Mouse (Mus musculus) cerebellum, postnatal 10 days (tissue): ENCODE data around the gene Ppm1b.

Source experiments
- DNase-seq, 2 experiments: peaks; one replicate each; pipeline ENCODE4 v3.0.0; 2021; ENCODE audit warnings: mixed read lengths in 2 of 2

Gene Ppm1b

DNA sequence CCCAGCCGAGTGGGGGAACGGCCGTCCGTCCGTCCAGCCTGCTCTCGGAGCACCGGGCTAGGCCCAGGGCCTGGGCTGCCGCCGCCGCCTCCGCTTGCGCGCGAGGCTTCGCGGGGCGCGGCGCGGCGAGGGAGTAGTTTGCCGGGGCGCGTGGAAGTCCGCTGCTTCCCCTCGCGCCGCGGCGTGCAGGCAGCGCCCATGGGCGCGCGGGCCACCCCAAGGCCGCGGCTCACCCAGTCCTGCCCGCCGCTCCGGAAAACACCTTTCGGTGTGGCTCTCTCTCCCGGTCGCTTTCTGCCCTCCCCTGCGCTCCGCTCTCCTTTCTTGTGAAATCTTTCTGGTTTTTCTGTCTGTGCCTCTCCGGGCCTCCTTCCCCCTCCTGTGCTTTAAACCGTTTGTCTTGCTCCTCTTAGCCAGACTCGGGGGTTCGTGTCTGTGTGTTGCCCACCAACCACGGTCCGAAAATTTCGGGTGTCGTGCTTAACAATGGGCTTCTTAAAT is 1.9 kb downstream of the Ppm1b start:
- DNase-seq, result no peak

DNA sequence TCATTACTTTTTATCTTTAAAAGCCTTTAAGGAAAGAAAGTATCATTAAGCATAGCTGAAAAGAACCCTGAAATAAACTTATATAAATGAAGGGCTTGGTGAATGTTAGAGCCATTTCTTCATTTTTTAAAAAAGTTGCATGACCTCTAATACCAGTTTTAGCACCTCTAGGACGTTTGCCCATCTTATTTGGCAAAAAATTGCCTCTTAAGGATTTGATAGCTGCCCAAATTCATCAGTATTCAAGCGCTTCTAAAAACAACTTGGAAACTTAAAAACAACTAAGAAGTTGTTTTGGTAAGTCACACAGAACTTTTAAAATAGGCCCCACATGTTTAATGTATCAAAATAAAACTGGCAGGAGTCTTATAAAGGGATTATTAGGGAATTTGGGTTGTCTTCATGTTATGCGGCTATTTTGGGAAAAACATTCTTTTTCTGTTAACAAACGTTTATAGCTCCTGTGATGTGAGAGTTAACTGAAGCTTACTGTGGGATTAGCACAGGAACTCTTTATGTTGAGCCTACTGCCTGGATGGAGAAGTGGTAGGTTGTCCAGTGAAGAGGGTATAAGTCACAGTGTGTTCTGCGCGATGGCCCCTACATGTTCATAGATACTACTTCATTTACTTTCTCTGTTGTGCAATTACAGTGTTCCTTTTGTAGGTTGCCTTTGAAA is 2.6 kb downstream of the Ppm1b start:
- no peak for DNase-seq

DNA sequence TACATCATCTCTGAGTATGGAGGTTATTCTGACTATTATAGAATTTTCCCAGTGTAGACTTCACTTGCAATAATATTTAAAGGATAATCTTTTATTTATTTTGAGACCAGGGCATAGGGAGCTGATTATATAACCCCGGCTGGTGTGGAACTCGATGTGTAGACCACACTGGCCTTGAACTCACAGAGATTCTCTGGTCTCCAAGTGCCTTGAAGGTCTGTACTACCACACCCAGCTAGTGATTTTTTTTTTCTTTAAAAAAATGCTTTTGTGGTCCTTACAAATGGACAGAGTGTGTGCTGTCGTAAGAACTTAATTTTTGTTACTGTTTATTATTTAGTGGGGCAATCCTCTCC is 3.1 kb downstream of the Ppm1b start:
- DNase-seq, result no peak

DNA sequence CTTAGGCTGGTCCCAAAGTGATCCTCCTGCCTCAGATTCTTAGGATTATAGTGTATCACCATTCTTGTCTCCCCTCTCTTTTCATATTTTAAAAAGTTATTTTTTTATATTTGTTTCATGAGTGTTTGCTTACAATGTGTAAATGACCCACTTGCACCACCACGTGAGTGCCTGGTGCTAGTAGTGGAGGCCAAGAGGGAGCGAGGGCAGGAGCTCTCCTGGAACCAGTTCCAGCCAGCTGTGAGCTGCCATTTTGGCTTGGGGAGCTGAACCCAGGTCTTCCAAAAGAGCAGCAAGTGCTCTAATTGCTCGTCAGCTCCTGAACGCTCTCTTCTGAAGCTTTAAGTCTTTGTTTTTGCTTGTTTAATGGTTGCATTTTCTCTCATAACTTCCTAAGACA is 3.6 kb downstream of the Ppm1b start:
- peak; percentile 24 to 45 for DNase-seq

DNA sequence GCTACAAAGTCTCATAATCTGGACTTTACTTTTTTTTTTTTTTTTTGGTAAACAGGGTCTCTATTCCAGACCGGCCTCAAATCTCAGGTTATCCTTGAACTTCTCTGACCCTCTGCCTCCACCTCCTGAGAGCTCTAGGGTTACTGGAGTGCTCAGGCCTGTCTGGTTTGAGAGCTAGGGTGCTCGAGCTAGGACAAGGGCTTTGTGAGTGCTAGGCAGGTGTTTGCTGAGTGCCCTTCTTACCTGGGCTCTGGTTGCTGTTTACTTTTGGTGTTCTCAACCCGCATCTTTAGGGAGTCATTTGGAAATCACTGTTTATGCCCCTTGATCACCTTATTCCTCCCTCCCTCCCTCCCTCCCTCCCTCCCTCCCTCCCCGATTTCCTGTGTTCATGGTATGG is 5.5 kb downstream of the Ppm1b start:
- no peak for DNase-seq

DNA sequence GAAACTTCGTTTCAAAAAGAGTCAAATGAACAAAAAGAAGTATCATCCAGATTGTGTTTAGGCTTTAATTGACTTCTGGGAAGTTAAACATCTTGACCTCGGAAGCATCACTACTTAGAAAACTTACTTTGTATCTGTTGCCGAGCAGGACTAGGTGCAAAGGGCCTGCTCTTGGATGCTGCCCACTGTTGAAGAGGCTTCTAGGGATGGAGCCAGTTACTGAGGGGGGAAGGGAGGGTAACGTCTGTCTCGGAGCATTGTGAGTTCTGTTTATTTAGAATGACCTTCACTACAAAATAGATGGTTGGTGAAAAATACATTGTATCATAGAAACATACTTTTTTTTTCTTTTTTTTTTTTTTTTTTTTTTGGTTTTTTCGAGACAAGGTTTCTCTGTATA is 7.1 kb downstream of the Ppm1b start:
- no peak for DNase-seq

DNA sequence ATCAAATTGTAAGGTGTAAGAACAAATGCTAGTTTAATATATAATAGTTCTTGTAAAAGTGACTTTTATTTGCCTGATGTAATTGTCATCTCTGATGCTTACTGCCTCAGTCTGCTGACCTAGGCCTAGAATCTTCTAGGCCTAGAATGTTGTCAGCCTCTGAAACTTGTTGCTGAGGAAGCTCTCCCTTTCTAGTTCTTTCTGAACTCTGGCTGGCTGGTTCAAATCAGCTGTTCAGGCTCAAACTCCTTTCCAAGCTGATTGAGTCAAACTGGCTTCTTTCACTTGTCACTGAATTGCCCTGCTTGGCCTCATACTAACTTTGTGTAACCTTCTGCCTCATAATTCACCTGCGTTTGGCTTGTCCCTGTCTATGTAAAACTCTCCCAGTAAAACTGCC is 9.7 kb downstream of the Ppm1b start:
- DNase-seq, result no peak

DNA sequence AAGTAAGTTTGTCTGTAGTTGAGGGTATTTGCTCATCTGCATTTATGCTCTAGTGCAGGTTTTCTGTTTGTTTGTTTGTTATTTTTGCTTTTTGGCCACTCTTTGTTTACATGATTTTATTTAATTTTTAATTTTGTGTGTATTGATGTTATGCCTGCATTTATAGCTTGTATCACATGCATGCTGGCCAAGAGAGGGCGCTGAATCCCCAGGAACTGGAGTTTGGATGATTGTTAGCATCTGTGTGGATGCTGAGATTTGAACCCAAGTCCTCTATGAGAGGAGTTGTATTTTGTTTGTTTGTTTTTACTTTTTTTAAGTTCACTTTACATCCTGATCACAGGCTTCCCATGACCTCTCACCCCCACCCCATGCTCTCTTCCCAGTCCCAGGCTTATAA is 10.5 kb downstream of the Ppm1b start:
- no peak for DNase-seq

DNA sequence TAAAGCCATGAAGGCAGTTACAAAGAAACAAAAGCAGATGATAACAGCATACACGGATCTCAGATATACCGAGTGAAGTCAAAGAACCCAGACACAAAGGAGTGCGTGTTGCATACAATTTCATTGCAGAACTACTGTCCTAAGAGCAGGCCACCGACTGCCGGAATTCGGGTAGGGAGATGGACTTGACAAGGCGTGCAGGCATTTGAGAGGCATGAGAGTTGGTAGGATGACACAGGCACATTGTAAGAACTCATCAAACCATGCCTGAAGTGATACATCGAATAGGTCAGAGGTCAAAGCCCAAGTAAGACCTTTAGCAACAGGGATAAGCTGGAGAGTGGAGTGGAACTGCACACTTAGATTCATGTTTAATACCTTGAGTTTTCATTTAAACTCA is 13.4 kb downstream of the Ppm1b start:
- no peak for DNase-seq

DNA sequence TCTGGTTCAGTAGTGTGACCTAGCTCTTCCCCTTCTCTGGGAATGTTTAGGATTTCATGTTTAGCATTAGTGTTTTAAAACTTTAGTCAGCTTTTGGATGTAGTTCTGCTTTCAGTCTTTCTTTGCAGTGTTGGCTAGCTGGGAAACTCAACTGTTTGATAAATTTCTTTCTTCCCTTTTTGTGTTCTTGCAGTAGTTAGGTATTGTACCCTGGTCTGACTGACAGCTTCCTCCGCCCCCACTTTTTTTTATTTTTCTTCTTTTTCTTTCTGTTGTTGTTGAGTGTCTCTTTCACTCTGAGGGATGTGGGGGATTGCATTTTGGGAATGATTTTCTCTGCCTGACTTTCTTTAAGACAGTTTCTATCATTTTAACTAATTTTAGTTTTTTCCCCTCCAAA is 25.2 kb downstream of the Ppm1b start:
- no peak for DNase-seq

DNA sequence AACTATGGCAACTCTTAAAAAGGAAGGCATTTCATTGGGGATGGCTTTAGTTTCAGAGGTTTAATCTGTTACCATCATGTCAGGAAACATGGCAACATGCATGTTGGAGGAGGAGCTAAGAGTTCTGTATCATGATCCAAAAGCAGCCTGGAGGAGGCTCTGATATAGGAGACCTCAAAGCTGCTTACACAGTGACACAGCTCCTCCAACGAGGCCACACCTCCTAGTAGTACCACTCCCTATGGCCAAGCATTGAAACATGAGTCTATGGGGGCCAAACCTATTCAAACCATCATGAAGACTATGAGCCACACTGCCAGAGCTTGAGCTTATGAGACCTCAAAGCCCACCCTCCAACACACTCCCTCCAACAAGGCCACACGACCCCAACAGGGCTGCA is 26.2 kb downstream of the Ppm1b start:
- DNase-seq, result no peak

DNA sequence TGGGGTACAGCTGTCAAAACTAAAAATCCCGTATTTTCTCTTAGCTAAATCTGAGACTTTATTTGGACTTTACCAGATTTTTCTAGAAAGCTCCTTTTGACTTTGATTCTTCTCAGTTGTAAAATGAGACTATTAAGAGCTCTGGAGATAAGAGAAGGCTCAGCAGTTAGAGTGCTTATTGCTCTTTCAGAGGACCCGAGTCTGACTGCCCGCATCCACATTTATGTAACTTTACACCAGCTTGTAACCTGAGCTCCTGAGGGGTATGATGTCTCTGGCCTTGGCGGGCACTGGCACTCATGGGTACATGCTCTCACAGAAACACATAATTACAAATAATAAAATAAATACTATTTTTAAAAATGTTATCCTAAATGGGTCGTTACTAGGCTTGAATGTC is 29.8 kb downstream of the Ppm1b start:
- no peak for DNase-seq

DNA sequence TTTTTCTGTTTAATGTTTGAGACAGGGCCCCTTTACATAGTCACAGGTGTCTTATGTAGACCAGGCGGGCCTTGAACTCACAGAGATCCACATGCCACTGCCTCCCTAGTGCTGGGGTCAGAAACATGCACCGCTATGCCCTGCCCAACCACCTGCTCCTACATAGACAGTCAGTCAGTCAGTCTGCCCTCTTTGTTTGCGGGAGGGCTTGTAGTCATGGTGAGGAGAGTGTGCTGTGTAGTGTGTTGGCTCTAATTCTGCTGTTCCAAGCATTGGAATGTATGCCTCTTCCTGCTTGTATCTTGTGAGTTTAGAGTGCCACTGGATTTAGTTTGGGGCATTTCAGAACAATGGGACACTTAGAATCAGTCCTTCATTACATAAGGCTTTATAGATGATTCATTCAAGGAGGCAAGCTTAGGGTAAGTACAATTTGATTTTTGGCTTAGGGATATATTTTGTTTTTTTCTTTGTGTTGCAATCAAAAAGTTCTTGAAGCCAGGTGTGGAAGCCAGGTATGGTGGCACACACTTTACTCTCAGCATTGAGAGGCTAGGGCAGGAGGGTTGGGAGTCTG is 31.4 kb downstream of the Ppm1b start:
- DNase-seq, result no peak

DNA sequence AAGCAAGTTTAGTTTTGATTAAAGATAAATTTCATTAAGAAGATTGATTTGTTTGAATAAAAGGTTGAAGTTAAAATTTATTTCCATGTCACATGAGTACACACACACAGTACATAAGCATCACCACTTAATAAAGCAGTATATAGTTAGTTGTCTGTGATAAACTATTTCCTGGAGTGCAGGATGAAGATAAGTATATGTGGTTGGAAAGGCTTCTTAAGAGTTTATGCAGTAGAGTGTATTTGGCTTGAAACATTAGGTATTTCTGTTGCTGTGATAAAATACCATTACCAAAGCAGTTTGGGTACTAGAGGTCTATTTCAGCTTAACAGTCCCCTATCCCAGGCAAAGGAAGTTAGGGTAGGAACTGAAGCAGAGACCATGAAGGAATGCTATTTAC is 32.0 kb downstream of the Ppm1b start:
- DNase-seq, result no peak

DNA sequence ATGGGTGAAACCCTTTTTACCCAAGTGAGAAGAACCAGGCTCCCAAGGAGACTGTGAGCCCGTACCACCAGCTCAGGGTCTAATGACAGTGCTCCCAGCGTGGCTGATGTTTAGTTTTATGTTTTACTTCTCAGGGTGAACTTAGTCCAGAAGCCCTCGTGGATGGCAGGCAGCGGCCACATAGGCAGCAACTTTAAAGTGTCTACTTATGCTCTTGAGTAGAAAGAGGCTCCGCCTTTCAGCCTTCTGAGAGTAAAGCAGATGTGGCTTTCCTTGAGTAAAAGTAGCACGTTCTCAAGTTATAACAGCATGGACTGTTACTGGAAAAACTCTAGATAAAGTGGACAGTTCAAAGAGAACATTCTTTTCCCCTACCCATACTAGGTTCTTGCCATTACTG is 39.3 kb downstream of the Ppm1b start:
- DNase-seq, result no peak

DNA sequence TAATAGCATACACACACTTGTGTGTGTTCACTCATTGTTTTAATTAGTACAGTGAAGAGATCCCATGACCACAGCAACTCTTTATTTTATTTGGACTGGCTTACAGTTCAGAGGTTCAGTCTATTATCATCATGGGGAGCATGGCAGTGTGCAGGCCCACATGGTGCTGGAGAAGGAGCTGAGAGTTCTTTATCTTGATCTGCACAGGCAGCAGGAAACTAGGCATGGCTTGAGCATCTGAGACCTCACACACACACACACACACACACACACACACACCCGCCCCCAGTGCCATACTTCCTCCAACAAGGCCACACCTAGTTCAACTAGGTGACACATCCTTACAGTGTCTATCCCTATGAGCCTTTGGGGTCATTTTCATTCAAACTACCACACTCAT is 41.1 kb downstream of the Ppm1b start:
- DNase-seq, result no peak

DNA sequence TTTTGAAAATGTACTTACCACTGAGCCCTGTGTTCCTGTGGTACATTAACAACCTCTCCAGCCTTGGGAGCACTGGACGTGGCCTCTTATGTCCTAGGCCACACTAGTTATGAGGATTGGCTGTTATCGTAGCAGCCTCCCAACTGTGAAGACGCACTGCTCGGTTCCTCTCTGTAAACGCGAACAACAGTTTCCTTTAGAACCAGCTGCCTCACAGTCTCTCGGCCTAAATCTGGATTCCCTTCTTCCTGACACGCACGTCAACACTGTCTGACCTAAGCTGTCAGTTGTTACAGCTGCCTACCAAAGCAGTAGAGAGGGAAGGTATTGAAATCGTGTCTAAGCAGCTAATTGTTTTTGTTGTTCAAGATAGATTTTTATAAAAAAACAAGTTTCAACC is 43.1 kb downstream of the Ppm1b start:
- DNase-seq, result no peak

DNA sequence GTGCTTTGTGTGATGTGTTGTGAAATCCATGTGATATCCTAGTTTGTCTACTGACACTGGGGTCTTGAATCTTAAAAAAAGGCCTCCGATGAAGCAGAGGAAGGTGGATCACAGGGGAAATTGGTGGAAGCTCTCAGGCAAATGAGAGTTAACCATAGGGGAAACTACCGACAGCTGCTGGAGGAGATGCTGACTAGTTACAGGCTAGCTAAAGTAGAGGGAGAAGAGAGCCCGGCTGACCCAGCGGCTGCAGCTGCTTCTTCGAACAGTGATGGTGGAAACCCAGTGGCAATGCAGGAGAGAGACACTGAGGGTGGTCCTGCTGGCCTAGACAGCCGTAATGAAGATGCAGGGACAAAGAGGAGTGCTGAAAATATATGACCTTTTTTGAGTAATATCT is 56.9 kb downstream of the Ppm1b start:
- no peak for DNase-seq

DNA sequence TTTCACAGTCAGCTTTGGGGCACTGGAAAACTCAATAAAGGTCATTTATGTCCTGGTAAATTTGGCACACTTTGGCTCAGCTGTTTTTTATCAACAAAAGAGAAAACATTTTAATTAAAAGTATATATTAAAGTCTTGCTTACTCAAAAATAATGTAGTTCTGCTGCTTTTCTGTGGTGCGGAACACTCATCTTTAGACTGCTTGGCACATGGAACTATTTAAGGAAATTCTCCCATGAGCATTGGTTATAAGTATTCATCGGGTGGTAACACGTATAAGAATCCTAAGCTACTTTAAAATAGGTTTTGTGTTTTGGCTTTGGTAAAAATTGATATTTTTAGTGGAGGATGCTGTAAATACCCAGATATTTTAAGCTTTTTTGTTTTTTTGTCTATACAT is 58.1 kb downstream of the Ppm1b start:
- DNase-seq, result no peak

DNA sequence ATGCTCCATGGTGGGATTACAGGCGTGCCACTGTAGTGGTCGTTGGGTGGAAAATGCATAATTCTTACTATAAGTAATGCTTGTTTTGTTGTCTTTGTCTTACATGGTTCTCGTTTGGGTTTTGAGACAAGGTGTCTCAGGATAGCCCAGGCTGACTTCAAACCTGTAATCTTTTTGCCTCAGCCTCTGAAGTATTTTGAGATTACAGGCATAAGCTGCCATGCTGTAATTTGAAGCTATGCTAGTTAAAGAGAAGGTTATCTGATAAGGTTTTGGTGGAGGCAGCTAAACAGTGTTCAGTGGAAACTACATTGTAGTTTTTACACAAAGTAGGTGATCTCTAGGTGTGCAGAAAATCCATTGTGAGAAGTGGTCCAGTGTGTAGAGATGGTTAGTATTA is 61.8 kb downstream of the Ppm1b start:
- no peak for DNase-seq

DNA sequence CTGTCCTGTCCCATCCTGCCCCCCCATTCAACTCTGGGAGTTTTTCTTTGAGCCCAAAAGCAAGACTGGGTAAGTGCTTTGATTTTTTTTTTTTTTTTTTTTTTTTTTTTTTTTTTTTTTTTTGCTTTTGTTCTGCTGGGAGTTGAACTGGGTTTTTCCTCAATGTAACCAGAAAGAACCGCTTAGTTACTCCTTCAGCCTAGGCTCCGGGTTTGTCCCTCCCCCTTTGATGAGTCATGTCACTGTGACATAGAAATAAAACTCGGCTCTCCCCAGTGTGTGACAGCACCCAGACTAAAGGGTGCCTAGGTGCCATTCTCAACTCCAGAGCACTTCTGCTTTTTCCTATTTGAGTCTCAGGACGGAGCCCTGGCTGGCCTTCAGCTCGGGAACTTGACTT is 62.3 kb downstream of the Ppm1b start:
- DNase-seq, result no peak

DNA sequence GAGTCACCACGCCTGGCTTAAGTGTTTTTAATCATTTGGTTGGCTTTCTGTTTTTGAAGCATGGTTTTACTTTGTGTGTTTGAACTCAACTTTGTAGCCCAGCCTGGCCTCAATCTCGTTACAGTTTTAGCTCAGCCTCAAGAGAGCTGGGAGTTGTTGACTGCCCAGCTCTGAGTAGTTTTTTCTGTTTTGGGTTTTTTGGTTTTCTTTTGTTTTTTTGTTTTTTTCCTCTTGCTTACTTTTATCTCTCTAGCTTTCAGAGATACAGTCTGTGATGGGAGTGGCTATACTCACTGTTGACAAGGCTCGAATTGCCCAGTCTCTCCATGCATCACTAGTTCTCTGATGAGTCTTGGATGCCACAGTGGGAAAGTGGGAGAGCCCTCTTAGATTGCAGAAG is 63.8 kb downstream of the Ppm1b start:
- no peak for DNase-seq

DNA sequence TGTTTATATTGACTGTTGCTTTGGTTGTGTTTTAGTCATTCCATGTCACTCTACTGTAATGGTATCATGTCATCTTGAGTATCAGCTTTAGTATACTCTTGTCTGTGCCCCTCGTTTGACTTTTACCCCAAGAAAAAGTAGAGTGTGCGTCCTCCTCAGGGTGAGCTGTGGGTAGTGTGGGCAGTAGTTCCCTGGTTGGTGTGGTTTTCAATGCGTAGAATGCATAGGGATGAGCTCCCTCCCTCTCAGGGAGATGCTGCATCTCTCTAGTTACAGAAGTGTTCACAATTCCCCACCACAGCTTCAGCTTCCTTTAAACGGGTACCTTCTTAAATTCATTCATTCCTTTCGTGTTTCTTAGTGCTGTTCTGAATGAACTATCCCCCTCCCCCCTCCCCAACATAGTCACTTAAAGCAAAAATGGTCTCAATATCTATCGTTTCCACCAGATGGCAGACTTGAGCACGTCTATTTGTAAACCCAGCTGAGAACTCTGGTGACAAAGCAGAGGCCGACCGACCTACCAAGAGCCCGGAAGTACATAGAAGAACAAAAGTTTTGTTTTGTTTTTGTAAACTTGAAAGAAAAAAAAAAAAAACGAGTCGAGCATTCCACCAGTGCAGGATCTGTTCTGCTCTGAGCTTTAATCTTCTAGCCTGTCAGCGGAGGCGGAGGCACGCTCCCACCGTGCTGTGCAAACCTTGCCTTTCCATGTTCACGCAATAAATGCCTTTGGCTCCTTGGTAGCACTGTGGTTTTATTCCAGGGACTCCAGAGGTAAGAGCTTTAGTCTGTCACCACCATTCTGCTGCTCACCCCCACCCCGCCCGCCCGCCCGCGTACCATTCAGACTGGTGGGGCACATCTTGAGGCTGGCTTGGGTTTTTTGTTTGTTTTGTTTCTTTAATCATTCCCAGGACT is 67.0 kb downstream of the Ppm1b start:
- DNase-seq, result peak; percentile 75 to 83

DNA sequence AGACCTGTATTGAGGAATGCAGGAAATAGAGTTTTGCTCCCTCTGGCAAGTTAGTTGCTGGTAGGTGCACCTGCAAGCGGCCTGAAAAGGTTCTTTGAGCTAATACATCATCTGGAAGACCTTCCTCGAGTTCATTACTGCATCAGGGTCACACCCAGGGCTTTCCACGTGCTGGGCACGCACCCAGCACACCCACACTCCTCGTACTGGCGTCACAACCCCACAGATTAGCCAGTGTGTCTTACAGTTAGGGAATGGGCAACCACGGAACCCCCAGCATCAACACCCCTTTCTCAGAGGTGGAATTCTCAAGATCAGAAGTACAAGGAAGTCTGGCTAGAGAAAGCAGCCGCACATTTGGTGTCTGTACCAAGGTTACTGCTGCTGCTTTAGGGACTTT is 67.7 kb downstream of the Ppm1b start:
- DNase-seq, result no peak
